Mouse (Mus musculus): ENCODE measurements at regions not wholly inside any gene's neighbourhood (a gene's known extent, or its start where the extent isn't known, plus 50 kb on each side); places are given as distances from the start of the nearest gene placed in this dataset.

- DNase-seq: peak; percentile 77
Measured at GRCm38 (mm10) chr2:144172100-144172770, 98.2 kb upstream of the Mgme1 start.

- DNase-seq: no peak
Measured at GRCm38 (mm10) chr2:144173358-144174106, 96.9 kb upstream of the Mgme1 start.

GRCm38 (mm10) chr2:144174366-144175035, 96.0 kb upstream of the Mgme1 start:
- no peak for DNase-seq

- DNase-seq: no peak
Measured at GRCm38 (mm10) chr2:144176508-144177170, 93.8 kb upstream of the Mgme1 start.

DNA sequence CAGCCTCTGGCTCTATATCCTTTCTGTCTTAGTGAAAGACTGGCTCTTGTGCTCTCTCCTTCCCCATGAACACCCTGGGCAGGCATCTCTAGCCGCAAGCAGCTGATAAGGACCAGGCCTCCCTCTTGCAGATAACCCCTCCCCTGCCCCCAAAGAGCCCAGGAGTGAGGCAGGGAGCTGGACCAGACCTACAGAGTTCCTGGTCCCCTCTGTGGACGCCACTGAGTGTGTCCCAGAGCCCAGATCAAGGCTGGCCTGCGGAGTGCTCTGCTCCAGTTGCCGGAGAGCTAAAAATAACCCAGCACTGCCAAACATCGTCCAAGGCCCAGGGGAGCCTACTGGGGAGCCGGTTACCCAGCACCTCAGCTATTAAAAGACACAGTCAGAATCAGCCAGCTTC, 93.2 kb upstream of the Mgme1 start:
- DNase-seq: no peak

- no peak for DNase-seq
Measured at GRCm38 (mm10) chr2:144177920-144178319, 92.5 kb upstream of the Mgme1 start.

DNA sequence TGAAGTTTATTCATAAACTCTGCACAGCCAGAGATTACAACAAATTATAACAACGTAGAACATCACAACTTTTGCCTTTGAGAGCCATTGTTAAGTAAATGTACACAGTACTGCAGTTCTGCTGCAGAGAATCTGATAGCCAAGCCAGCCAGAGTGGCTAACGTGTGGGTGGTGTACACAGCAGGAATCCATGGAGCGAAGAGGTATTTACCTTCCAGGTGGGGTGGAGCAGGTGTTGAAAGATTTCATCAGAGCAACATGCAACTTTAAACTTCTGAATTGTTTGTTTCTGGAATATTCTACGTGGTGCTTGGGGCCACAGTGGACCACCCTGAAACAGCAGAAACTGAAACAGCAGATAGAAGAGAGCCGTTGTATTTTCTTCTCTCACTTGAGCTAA, 88.4 kb upstream of the Mgme1 start:
- DNase-seq: no peak

GRCm38 (mm10) chr2:144182542-144182941, 87.9 kb upstream of the Mgme1 start:
- DNase-seq: no peak

DNA sequence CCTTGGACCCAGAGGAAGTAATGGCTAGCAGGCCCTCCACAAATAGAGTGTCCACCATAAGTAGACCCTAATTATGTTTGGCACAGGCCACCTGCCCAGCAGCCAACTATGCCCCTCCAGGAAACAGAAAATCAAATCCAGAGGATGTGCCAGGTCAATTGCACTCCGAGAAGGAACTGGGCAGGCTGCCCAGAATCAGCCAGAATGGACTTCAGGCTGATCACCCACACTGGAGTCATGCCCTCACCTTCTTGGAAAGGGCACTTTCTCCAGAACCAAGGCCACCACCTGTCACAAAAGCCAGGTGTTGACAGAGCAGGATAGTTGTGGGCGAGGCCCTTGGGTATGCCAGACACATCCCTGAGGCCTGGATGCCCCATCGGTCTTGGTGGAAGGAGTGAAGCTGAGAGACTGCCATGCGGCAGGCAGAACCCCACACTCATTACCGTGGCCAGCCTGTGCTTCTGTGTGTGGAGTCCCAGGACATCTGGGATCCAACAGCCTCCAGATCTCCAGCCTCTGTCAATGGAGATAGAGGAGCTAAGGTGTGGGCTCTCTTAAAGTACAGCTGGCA, 87.0 kb upstream of the Mgme1 start:
- DNase-seq: peak; percentile 74

DNA sequence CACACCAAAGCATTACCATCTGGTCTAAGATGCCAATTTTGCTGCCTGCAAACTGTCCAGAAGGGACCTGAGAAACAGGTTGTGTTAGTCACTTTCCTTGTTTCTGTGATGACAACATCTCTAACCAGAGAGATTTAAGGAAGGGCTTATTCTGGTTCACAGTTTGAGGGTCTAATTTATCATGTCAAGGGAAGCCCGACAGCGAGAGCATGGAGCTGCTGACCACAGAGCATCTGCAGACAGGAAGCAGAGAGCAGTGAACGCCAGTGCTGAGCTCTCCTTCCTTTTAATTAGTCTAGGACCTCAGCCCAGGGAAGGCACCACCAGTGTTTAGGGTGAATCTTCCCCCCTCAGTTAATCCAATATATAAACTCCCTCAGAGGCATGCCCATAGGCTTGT, 85.3 kb upstream of the Mgme1 start:
- DNase-seq: no peak

DNA sequence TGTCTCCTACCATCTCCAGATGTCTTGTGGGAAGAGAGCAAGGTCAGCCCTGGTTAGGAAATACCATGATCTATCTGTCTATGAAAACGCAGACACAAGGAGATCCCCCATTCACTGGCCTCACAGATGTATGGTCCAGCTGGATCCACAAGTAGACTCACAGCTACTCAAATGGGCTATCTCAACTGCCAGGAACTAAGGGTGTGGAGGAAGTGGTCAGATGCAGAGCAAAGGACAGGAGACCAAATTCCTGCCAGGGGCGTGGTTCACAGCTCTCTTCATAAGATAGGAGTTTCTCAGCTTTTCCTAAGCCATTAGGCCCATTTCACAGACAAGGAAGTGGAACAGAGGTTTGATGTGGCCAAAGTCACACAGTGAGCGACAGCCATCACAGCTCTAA, 84.0 kb upstream of the Mgme1 start:
- no peak for DNase-seq

DNA sequence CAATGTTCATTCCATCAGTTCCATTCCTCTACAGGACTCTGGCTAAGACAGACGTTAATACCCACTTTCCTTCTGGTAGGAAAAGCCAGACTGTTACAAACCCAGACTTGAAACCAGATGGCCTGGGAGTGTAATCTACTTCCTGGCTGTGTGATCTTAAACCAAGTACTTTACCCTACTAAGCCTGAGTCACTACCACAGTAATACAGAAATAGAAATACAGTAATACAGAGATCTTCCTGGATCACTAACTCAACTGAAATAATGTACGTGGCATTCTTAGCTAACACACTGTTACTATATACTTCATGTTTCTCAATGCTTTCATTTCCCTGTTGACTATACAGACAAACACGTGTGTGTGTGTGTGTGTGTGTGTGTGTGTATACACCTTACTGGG, 82.4 kb upstream of the Mgme1 start:
- no peak for DNase-seq

DNA sequence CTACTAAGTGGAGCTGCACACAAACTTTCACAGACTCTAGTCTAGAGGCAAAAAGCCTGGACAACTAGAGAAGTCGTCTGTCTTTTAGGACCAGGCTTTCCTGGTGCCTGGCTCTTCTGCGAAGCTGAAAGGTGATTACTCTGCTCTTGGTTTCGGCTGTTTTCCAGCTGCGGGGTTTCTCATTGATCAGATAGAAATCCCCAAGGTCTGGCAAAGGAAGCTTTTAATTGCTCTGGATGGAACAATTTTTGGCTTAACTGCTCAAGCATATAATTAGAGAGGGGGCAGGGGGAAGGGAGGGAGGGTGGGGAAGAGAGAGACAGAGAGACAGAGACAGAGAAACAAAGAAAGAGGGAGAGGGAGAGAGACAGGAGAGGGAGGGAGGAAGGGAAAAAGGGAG, 82.0 kb upstream of the Mgme1 start:
- DNase-seq: no peak

GRCm38 (mm10) chr2:144189756-144190155, 80.7 kb upstream of the Mgme1 start:
- no peak for DNase-seq

DNA sequence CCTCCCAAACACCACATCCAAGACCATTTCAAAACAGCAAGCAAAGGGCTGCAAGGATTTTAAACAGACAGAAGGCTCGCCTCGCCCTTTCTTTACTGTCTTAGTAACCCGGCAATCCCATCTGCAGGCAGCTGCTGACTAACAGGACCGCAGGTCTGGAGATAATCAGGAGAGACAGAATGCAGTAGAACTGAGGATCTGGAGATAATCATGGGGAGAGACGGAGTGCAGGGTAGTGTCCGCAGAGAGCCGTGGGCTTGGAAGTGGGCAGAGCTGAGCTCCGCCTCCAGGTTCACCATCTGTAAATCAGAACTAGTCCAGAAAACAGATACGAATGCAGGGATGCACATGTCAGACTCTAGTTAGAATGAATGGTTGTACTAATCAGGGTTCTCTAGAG, 79.4 kb upstream of the Mgme1 start:
- no peak for DNase-seq

DNA sequence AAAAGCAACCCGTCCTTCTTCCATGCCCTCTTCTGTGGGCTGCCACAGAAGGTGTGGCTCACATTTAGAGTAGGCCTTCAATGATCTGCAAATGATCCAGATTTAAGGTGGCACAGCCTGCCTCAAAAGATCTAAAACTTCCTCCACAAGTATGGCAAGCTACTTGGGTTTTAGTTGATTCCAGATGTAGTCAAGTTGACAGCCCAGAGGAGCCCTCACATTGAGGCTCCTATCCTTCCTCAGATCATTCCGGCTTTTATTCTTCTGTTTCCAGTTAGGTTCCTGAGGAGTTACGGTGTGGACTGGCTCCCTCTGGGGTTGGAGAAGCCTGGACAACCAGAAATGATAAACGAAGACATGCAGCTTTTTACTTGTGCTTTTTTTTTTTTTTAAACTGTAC, 78.8 kb upstream of the Mgme1 start:
- DNase-seq: no peak

DNA sequence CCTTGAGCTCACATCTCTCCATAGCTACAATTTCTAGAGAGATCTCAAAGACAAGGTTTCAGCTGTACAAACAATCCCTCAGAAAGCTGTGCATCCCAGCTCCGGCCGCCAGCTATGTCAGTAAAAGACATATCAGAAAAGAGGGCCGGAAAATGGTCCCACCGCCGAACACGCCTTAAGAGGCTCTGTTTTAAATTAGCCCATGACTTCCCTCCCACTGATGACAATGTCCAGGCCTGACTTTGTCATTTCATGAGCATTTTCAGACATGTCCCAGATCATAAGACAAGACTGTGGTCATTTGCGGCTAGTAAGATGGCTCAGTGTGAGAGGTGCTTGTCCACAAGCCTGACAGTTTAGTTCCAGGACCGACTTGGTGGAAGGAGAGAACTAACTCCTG, 78.0 kb upstream of the Mgme1 start:
- DNase-seq: no peak

DNA sequence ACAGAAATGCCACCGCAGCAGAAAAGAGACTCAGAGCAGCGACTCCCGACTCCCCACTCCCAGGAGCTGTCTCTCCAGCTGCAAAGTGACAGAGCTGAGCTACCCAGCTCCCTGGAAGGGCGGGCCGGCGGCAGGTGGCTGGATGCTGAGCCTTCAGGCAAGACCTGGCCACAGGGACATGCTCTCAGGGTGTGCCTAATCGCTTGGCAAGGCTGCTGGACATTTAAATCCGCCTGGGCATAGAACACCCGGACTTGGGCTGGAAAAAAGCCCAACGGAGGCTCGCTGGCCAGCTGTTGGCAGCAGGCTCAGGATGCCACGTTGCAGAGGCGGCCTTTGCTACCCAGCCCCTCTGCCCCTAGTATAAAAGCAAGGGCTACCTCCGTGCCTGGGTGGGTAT, 74.6 kb upstream of the Mgme1 start:
- no peak for DNase-seq

DNA sequence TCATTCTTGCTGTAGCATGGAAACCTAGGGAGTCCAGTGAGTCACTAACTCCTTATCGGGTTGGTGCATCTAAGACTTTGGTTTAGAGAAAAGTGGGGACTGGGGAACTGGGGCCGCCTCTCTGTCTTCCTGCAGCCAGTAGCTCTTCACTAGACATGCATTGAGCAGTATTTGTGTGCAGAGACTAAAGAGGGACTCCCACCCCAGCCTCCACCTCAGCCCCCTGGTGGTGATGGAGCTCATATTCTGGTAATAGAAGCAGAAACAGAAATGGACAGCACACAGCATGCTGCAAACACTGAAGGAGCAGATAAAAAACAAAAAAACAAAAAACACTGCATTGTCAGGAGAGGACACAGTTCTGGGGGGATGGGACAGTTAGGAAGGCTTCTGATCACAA, 73.3 kb upstream of the Mgme1 start:
- DNase-seq: peak; percentile 74

GRCm38 (mm10) chr2:144198326-144199051, 72.0 kb upstream of the Mgme1 start:
- no peak for DNase-seq
